Mouse (Mus musculus) G1E (cell line): ENCODE data around the gene Fcgr3.

Experiments
- CTCF ChIP-seq: IDR thresholded peaks from 2 replicates; pipeline ENCODE4 v1.5.1; 2012; ENCODE audit warnings: low read depth, low read length, inconsistent platforms, mixed read lengths
- GATA1 ChIP-seq: IDR thresholded peaks from 2 replicates; pipeline ENCODE4 v1.6.1; 2012; ENCODE audit warnings: borderline replicate concordance, low read length, inconsistent platforms, mixed read lengths
- POLR2AphosphoS5 ChIP-seq: IDR thresholded peaks from 2 replicates; pipeline ENCODE4 v1.6.1; 2012; ENCODE audit warnings: low read depth, low read length, inconsistent platforms; ENCODE audit not compliant: insufficient replicate concordance

- no peak for TF ChIP-seq CTCF
- no peak for TF ChIP-seq GATA1
- TF ChIP-seq POLR2AphosphoS5: no peak
Measured at GRCm38 (mm10) chr1:171096110-171096964, 31.6 kb upstream of the Fcgr3 start.
